Mouse (Mus musculus) skeletal muscle tissue, adult 2 months (tissue): ENCODE measurements around the gene Hist2h3c1.
"Not testable (repeated sequence)": the region's sequence is repeated elsewhere in the genome, so short reads cannot be mapped to it uniquely, and the experiment has no call there.

Source experiments
- DNase-seq: peaks from one replicate; pipeline ENCODE4 v3.0.0-alpha.2; 2012; ENCODE audit warnings: low read depth, low spot score

Hist2h3c1 gene

DNA sequence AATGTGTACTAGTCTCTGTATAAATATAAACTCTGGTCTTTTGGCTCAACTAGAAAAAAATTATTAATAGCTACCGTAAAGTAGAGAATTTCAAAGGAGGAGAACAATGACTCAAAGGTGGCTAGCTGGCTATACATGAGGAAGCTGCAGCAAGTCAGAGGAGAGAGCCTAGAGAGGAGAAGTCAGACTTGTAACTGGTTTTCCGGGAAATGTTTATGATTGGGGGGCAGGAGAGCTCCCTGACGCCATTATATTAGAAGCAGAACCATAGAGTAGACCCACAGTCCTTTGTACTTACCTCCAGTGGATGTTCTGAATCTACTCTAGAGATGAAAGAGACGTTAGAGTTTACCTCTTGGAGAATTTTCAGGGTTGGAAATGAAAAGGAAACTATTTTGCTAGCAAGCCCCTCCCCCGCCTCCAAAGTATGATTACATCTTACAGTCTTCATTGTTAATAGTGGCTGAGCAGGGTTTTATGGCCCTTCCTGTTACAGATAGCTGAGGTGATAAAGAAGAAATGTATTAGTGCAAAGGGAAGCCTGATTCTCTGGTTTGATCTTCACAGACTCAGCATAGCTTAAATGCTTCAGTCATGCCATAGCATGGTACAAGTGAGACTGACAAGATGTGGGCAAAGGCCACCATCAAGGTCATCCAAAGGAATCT is 9.6 kb downstream of the Hist2h3c1 start:
- DNase-seq = no peak

DNA sequence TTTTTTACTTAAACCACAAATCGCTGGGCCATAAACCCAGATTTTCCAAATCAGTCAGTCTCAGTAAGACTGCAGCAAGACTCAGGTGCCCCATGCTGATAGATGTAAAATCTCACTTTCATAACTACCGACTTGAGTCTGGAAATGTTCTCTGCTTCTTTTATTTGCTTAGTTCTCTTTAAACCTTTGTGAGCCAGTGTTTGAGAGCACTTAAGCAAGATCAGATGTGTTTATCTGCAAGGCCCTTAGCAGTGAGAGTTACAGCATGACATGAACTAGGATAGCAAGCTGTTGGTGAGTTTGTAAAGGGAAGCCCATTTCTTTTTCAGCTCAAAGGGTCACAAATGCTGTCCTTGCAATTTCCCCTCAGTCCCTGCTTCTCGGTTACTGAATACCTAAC is 10.7 kb downstream of the Hist2h3c1 start:
- no peak for DNase-seq

DNA sequence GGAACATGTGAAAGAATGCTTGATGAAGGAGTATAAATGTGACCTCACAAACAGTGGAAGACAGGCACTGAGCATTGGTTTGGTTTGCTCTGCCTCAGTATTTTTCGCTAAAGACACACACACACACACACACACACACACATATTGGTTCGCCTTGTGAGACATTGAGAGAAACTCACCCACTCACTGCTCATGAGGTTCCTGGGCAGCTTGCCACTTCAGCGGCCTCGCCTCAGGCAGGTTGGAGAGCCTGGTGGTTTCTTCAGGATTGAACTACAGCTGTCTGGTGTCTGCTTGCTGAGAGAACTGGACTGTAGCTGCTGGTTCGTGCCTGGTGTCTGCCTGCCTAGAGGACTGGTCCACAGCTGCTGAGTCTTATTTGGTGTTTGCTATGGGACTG is 13.7 kb downstream of the Hist2h3c1 start:
- DNase-seq = no peak

DNA sequence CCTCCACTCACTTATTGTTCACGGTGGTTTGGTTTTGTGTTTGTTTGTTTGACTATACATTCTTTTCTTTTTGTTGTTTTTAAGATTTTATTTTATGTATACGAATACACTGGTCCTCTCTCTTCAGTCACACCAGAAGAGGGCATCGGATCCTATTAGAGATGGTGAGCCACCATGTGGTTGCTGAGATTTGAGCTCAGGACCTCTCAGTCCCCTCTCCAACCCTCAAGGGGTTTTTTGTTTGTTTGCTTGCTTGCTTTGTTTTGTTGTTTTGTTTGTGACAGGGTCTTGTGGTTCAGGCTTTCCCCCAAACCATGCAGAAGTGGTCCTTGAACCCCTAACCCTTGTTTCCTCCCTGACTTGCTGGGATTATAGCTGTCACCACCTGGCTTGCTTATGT is 15.1 kb downstream of the Hist2h3c1 start:
- no peak for DNase-seq

DNA sequence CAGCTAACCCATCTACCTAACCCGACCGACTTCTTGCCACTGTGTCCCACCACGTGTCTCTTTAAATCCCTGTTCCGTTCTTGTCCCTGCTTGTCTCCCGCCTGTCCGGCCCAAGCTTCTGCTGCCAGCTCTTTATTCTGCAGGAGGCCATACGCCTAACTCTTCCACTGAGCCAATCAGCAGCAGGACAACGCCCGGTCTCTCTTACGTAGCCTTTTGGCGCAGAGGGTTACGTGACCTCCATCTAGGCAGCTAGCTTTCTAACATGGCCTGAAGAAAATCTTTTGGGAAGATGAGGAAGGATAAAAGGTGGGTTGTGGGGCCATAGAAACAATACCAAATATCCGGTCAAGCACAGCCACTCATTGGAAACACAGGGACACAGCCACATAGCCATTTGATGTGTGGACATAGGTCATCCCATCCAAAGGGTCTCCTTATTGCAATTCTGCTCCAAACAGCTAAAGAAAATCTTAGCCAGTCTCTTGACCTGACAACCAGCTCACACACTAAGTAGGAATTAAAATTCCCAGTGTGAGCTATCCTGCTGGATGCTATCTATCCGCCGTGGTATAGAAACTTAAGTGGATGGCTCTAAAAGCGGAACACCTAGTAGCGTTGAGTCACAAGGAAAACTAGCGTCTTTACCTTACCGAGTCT is 15.9 kb downstream of the Hist2h3c1 start:
- DNase-seq = peak; percentile 93

DNA sequence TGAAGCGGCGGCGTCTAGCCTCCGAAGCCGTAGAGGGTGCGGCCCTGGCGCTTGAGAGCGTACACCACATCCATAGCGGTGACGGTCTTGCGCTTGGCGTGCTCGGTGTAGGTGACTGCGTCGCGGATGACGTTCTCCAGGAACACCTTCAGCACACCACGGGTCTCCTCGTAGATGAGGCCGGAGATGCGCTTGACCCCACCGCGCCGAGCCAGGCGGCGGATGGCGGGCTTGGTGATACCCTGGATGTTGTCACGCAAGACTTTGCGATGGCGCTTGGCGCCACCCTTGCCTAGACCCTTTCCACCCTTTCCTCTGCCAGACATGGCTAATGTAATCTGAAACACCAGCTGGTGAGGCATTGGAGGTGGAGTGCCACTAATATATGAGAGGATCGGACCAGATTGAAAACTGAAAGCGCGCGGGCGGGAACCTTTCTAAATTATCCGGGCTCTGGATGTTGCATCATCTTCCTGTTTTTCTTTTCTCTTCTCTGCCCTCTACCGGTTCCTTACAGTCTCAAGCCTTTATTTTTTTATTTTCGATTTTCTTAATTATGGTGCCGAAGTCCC is 16.6 kb downstream of the Hist2h3c1 start, which contains the start of gene Hist2h4:
Hist2h4 (minus strand) TSS at position 333 of the 572 bp plus-strand sequence.
- peak; percentile 92 for DNase-seq

DNA sequence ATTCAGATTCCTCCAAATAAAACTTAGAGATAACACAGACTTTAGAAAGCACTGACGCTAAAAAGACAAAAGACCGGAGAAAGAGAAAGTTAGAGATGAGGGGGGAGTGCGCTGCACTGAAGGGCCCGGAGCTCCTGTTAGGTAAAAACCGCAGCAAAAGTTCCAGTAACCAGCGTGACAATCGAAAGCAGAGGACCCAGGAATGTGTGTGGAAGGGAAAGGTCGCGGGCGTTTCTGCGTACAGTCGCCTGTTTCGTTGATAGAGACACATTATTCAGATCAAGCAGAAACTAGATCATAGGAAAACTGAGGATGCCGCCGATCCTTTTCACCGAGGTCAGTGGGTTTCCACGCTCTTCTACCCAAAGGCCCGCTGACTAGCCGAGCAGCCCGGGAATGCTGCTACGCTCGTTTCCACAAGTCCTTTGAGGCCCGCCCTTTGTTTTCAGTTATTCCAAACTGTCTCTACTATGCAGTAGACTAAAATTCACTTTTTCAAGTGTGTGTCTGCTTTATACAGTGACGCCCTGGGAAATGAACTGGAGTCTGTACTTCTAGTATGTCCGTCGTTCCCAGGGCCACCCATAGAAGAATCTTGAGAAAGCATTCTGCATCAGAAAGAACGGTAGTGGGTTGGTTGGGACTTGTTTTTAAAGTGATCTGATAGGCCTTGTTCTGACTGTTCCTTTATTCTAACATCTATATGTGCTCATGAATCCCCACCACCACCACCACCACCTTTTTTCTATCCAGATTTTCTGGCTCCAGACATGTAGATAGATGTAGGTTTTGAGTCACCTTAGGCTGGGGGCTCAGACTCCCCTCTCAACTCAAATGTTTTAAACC is 17.3 kb downstream of the Hist2h3c1 start:
- no peak for DNase-seq

DNA sequence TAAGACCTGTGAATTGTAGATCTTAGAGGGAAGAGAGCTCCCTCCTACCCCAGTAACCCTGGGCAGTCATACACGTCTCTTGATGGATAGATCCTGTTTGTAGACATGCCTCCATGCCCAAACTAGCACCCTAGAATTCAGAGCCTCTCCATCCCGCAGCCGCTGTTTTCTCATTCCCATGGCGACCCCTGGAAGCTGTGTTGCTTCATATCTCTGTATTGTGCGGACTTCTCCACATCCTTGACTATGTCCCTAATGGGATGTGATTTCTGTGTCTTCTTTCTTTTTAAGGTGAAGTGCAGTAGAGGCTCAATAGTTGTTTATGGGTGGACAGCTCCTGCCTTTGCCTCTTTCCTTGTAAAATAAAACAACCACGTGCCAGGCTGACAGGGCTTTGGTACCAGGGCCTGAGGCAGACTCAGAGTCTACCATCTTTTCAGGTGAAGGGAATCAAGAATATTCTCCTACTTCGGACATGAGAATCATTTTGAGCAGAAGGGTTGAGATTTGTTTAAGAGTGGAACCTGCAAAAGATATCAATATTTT is 18.0 kb downstream of the Hist2h3c1 start:
- no peak for DNase-seq

DNA sequence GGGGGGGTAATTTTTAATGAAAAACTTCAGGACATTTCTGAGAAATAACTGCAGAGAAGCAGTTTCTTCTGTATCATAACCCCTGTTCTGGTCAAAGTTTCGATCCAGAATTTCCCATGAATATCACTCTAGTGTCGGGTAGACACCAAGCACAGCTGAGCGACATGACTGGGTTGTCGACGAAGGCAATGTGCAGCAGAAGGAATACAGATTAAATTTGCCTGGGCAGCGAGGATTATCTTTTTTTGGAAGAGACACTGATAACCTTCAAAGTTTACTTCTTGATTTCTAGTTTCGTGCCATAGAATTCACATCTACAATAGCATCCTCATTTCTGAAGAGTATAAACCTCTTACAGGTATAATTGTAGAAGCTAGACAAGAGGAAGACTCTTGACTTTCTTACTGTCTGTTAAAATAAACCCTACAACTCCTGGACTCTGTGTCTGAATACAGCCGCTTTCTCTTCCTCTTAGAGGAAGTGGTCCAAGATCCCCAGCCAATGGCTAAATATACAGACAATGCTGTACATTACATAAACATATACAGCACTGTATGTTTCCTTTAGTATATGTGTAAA is 19.7 kb downstream of the Hist2h3c1 start:
- DNase-seq = no peak

DNA sequence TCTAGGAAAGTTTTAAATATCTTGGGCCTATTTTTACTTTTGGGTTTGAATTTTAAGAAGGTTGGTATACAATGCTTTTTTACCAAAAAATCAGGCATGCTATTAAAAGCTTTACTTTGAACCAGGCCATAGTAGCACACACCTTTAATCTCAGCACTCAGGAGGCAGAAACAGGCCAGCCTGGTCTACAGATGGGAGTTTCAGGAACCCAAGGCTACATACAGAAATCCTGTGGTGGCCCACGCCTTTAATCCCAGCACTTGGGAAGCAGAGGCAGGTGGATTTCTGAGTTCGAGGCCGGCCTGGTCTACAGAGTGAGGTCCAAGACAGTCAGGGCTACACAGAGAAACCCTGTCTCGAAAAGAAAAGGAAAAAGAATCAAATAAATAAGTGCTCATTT is 21.1 kb downstream of the Hist2h3c1 start:
- no peak for DNase-seq

DNA sequence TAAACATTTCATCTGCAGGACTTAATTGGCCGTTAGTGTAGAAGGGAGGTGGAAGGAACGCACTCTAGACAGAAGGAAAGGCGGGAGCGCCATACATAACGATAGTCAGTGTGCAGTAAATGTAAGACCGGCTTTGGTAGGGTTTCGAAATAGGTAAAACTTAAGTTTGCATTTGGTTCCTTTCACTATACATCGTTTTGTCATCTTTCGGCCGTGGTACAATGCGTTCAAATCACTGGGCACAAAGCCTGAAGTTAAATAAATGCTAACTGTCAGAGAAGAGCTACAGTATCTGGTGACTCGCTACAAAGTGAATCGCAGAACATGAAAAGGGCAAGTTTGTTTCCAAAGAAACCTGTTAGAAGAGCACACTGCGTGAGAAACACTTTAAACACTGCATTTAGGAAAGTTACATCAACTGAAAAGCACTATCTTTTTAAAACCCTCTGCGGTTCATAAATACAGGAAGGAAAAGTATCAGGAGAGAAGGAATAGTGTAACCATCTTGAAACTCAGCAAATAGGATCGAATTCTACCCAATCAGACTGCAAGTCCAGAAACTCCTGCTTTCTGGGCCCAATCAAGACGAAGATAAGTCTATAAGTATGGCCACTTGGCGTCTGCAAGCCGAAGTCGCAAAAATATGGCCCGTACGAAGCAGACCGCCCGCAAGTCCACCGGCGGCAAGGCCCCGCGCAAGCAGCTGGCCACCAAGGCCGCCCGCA is 21.7 kb downstream of the Hist2h3c1 start, which contains the start of gene Hist2h3b:
Hist2h3b (plus strand) TSS at position 604 of the 725 bp plus-strand sequence.
- DNase-seq = peak; percentile 93

DNA sequence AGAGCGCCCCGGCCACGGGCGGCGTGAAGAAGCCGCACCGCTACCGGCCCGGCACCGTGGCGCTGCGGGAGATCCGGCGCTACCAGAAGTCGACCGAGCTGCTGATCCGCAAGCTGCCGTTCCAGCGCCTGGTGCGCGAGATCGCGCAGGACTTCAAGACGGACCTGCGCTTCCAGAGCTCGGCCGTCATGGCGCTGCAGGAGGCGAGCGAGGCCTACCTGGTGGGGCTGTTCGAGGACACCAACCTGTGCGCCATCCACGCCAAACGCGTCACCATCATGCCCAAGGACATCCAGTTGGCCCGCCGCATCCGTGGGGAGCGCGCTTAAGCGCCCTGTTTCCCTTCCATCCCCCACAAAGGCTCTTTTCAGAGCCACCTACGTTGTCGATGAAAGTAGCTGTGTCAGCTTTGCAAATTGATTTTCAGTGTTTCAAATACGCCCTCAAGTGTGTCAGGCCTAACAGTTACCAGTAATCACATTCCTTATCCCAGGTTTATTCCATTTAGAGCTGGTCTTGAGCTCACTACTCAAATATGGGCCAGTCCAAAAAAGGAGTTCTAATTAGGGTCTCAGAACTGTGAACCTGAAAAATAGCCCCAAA is 22.4 kb downstream of the Hist2h3c1 start:
- not testable (repeated sequence) for DNase-seq

DNA sequence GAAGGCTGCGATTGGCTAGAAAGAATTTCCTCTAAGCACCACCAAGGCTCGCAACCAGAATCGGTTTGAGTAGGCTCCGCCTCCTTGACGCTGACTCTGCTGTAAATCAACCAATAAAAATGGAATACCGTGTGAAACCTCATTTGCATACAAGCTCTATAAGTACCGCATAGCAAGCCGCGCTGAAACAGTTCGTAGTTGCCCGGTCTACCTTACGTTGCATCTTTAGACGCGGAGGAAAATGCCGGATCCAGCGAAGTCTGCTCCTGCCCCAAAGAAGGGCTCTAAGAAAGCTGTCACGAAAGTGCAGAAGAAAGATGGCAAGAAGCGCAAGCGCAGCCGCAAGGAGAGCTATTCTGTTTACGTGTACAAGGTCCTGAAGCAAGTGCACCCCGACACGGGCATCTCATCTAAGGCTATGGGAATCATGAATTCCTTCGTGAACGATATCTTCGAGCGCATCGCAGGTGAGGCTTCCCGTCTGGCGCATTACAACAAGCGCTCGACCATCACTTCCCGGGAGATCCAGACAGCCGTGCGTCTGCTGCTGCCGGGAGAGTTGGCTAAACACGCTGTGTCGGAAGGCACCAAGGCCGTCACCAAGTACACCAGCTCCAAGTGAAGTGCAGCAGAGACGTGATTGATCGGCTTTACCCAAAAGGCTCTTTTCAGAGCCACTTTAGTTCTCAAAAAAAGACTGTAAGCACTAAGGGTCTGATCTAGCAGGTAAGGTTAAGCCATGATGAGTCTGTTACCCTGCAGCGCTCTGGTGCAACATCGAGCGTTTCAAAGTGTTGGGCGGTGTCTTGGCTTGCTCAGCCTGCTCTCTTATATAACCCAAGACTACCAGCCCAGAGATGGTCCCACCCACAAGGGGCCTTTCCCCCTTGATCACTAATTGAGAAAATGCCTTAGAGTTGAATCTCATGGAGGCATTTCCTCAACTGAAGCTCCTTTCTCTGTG is 23.3 kb downstream of the Hist2h3c1 start, which contains the start of gene Hist2h2bb:
Hist2h2bb (plus strand) TSS at position 242 of the 964 bp plus-strand sequence.
- peak; percentile 98 for DNase-seq

DNA sequence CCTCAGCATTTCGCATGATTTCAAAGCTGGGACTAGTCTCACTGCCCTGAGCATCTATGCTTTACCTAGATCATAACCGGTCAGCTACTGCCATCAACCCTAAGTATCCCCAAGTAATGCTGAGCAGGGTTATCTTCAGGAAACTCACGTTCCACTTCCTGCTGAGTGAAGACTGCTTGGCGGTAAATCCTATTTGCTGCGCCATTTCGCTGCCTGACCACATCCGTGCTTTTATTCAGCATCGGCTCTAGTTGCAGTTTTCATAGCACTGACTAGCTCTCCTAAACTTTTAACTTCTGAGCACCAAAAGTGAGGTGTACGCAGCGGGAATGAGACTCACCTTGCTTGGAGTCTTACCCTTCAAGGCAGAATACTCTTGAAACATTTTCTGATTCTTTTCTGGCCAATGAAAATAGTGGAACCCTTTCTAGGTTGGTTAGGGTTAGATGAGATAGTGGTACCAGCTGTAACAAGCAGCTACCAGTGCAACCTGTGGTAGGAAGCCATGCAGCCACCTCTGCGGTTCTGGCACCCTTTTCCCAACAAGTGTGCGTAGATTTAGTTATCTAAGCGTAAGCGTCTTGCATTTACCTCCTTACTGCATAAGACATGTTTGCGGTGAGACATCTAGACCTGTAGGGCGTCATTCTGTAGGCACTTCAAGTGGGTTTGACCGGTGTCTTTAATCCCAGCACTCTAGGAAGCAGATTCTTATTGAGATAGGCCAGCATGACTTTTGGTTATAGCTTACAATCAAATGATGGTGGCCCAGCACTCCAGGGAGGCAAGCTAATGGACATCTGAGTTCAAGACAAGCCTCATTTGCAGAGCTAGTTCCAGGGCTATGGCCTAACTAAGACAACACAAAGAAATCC is 27.3 kb downstream of the Hist2h3c1 start:
- no peak for DNase-seq

DNA sequence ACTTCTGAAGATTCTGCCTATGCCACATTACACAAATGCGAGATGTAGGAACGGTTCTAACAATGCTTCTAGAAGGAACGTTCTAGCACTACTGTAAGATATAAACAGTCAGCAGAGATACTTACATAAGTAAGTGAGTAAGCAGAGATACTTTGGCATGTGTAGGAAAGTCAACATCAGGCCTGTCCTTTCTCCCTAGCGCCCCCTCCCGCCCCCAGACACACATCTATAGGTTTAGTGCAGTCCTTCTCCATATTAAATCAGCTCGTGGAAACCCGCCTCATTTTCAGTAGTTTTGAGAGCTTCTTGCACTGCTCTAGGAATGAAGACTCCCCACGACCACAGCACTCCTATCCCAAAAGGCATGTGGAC is 30.9 kb downstream of the Hist2h3c1 start:
- DNase-seq = no peak

DNA sequence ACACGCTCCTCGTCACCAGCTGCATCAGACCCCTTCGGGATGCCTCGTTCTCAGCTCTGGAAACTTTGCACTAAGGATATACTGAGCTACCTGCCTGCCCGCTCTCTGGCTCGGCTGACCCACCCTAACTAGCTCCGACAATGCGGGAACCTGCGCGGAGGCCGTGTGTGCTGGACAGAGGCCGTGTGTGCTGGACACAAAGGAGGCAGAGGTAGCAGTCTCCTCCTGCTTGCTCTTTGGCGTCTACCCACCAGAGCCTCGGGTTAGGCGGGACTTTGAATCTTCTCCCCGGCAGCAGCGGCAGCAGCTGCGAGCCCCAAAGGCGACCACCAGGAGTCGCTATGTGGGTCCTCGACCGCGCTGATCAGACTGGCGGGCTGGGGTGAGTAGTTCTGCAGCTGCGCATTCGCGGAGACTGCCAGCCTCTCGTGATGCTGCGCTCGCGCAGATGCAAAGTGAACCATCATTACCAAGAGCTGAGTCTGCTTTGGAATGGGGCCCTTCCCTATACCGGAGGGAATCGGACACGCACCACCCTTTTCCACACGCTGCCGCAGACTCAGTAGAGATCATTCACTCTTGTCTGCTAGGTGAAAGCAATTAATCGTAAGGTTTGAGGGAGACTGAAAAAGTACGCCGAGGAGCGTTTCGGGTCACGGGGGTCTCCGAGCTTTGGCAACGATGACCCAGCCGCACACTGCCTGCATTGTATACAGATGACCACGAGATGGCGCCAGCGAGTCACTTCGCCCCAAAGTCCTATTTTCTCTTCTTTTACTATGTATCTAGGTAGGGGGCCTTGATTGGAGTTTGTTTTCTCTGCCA is 31.5 kb downstream of the Hist2h3c1 start:
- peak; percentile 89 for DNase-seq

DNA sequence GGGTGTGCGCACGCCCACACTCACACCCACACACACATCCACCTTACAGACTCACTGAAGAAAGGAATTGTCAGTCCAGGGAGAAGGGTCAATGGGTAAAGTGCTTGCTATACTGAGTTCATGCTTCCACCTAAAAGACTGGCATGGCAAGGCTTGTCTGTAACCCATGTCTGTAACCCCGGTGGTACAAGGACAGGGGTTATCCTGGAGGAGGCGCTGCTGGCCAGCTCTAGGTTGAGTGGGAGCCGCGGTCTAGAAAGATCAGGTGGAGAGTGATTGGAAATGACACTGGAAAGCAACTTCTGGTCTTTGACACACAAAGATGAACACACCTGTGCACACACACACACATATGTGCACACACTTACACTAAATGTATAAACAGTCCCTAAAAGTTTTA is 34.2 kb downstream of the Hist2h3c1 start:
- no peak for DNase-seq
